Mouse (Mus musculus) lung, postnatal 36 days (tissue): ENCODE measurements at regions not wholly inside any gene's neighbourhood (a gene's known extent, or its start where the extent isn't known, plus 50 kb on each side); places are given as distances from the start of the nearest gene placed in this dataset.

Source experiments
- DNase-seq: peaks from one replicate; pipeline ENCODE4 v3.0.0; 2022; ENCODE audit warnings: mixed read lengths

- no peak for DNase-seq
Measured at GRCm38 (mm10) chr5:53329591-53329990, 62.7 kb downstream of the Smim20 start.

DNA sequence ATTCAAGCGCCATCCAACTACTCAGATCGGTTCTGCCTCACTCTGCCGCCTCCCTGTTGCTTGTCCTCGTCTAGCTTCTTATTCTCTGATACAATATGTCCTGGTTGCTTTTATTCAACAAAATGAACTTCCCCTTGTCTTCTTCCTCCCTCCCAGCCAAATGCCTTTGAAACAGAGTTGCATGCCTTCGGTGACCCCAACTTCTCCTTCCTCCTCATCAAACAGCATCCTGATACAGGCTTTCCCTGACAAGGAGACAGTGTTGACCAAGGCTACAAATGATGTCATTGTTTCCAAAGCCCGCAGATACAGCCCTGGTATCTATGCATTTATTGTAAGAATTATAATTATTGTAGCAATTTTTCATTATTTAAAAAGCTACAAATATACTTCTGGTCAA is 69.8 kb downstream of the Smim20 start:
- DNase-seq = no peak

- no peak for DNase-seq
Measured at GRCm38 (mm10) chr5:53337816-53338215, 70.9 kb downstream of the Smim20 start.

GRCm38 (mm10) chr5:53345164-53345563 is 78.3 kb downstream of the Smim20 start:
- DNase-seq = no peak

- DNase-seq = peak; percentile 70
Measured at GRCm38 (mm10) chr5:53346028-53346427, 79.1 kb downstream of the Smim20 start.

DNA sequence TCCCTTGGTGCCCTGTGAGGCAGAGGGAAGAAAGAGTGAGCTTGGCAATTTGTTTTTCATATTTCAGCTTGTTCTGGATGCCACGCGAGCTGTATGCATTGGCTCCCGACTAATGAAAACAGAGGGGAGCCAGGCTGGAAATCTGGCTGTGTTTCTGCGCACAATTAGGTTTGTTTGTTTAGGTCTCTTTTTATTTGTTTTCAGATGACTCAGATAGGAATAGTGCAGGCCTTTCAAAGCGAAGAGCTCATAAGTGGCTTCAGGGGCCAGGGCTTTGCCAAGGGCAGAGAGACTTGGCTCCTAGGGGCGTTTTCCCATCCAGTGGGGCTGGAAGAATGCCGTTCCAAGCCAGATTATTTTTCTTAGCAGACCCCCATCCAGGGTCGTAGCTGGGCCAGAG is 79.9 kb downstream of the Smim20 start:
- peak; percentile 51 for DNase-seq

GRCm38 (mm10) chr5:53352852-53353251 is 86.0 kb downstream of the Smim20 start:
- no peak for DNase-seq

GRCm38 (mm10) chr5:53354296-53354695 is 87.4 kb downstream of the Smim20 start:
- no peak for DNase-seq

DNA sequence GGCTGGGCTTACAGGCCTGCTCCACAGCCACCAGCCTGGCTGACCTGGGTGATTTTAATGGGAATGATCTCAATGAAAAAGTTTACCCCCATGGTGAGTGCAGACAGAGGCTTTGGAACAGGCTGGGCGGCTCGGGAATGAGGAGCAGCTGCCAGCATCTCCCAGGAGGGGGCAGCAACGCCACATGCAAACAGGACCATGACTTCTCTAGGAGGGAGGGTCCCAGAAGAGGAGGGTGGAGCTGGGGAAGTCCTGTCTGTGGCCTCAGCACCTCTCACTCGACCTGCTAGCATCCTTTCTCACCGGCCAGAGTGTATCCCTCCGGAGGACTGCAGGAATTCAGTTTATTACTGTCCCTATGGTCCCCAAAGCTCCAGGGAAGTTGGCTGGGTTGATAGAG is 88.2 kb downstream of the Smim20 start:
- DNase-seq = peak; percentile 80

GRCm38 (mm10) chr5:53357086-53357608 is 90.3 kb downstream of the Smim20 start:
- DNase-seq = no peak

GRCm38 (mm10) chr5:53358181-53358580 is 91.3 kb downstream of the Smim20 start:
- DNase-seq = no peak

GRCm38 (mm10) chr5:53359887-53360286 is 93.0 kb downstream of the Smim20 start:
- no peak for DNase-seq

DNA sequence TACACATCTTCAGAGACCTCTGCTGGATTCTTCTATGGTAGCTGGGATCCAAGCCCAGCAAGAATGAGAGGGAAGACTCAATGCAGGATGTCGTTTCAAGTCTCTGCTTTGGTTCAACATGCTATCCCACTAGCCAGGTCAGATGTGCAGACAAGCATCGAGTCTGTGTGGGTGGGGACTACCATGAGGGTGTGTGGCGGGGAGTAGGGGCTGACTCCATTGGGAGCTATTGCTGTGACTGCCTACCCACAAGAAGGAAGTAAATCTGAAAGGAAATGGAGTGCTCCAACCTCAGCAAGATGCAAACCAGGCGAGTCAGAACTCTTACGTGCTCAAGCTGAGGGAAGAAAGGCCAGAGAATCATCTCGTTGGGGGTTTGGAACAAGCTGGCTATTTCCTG is 94.4 kb downstream of the Smim20 start:
- peak; percentile 22 for DNase-seq

GRCm38 (mm10) chr5:53363898-53364297 is 97.0 kb downstream of the Smim20 start:
- DNase-seq = no peak

GRCm38 (mm10) chr5:53366882-53367561 is 98.9 kb upstream of the Rbpj start:
- DNase-seq = no peak

GRCm38 (mm10) chr5:53370272-53370671 is 95.7 kb upstream of the Rbpj start:
- no peak for DNase-seq

GRCm38 (mm10) chr5:53371638-53372037 is 94.3 kb upstream of the Rbpj start:
- peak; percentile 26 for DNase-seq

- no peak for DNase-seq
Measured at GRCm38 (mm10) chr5:53373315-53373714, 92.6 kb upstream of the Rbpj start.

GRCm38 (mm10) chr5:53376856-53377255 is 89.1 kb upstream of the Rbpj start:
- DNase-seq = peak; percentile 32

DNA sequence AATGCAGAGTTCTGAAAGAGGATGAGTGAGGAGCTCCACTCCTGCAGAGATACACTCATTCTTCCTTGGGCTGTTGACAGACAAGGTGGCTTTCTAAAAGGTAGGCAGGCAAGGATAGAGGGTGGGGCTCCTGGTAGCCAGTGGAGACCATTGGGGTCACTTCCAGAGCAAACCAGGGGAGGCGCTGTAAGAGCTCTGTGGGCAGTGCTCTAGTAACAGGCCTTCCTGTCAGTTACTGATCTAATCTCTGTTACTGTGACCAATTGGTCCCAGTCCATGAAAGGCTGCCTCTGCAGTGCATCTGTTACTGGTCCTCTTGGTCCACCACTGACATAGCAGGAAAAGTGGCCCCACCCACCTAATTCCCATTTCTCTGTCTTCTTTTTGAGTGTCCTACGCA is 88.3 kb upstream of the Rbpj start:
- DNase-seq = peak; percentile 14

DNA sequence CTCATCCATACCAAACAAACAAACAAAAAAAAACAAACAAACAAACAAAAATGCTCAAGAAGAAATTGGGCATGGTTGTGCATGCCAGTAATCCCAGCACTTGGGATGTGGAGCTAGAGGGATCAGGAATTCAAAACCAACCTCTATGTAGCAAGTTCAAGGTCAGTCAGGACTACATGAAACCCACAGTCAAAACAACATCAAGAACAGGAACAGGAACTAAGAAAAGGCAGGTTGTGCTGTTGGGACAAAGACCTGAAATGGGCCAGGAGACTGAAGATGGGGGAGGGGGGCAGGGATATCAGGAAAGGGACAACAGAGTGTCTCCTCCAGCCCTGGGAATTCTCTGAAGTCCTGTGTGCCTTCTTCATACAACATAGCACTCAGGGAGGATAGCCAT is 87.8 kb upstream of the Rbpj start:
- no peak for DNase-seq

DNA sequence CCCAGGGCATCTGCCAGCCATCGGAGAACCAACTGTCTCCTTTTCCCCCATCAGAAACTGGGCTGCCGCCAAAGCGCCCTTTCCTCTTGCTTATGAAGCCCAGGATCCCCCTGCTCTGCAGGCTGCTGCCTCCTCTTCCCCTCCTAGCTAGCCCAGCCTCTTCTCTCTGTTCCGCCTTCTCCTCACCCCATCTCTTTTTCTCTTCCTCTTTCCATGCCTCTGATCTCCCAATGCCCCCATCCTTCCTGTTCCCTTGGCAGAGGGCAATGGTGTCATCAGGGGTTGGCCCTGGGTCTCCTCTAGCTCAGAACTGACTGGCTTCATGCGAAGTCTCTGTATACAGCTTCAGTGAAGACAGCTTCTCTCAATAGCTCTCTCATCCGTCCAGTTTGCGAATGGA is 87.4 kb upstream of the Rbpj start:
- peak; percentile 27 for DNase-seq

DNA sequence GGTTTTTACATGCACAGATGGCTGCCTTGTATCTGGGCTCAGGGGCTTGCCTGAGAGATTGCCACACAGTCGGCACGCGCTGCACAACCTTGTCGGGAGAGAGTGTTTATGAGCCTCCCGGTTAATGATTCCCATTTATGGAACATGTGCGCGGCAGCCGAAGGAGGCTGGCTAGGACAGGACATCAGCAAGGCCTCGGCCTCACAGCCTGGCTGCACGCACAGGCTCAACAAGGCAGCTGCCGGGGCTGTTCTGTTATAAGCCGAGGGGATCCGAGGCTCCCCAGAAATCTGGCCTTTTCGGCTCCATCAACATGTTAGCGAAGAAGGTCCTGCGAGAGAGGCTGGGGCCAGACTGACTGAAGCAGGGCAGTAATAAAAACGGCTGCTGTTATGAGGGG is 86.3 kb upstream of the Rbpj start:
- DNase-seq = no peak

- DNase-seq = no peak
Measured at GRCm38 (mm10) chr5:53380203-53380602, 85.7 kb upstream of the Rbpj start.
